Mouse (Mus musculus) frontal cortex, adult (tissue): ENCODE results near the gene Gnl1.
A peak's percentile ranks its signal among the peaks of the same experiment; 100 is the strongest.
"Not testable (repeated sequence)": the region's sequence is repeated elsewhere in the genome, so short reads cannot be mapped to it uniquely, and the experiment has no call there.

ENCODE experiments used
- ATAC-seq: cut with Nextera tagmentation; 2 replicates; pipeline ENCODE4 v1.9.2; 2017; ENCODE audit warnings: mild to moderate bottlenecking, moderate library complexity, mixed read lengths; ENCODE audit not compliant: low TSS enrichment

Gene Gnl1

GRCm38 (mm10) chr17:35979401-35980362 is at the start of gene Gnl1, which contains the start of gene Prr3:
Gene Gnl1 (plus strand): TSS chr17:35979851.
Gene Prr3 (minus strand): TSS chr17:35980236.
- peak; percentile 82 for ATAC-seq

- ATAC-seq: no peak
These were observed 49.0 kb upstream of the Gnl1 start for GRCm38 (mm10) chr17:35930627-35931026.

DNA sequence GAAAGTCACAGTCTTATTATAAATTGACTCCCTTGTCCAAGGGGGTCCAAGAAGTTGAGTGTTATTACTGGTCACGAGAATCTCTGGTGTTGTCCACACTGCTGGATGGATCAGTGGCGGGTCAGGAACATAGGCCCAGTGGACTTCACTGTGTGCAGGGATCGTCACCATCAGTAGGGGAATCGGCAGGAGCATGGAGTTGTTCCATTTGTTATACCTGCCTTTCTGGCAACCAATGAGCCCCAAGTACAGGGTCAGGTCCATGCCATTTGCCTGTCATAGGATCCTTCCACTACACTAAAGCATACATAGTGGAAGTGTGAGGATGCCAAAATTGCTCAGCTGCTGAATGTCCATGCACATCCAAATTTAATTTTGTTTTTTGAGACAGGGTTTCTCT is 47.0 kb upstream of the Gnl1 start:
- ATAC-seq: no peak

GRCm38 (mm10) chr17:35935763-35936162 is 43.9 kb upstream of the Gnl1 start:
- ATAC-seq: peak; percentile 79

DNA sequence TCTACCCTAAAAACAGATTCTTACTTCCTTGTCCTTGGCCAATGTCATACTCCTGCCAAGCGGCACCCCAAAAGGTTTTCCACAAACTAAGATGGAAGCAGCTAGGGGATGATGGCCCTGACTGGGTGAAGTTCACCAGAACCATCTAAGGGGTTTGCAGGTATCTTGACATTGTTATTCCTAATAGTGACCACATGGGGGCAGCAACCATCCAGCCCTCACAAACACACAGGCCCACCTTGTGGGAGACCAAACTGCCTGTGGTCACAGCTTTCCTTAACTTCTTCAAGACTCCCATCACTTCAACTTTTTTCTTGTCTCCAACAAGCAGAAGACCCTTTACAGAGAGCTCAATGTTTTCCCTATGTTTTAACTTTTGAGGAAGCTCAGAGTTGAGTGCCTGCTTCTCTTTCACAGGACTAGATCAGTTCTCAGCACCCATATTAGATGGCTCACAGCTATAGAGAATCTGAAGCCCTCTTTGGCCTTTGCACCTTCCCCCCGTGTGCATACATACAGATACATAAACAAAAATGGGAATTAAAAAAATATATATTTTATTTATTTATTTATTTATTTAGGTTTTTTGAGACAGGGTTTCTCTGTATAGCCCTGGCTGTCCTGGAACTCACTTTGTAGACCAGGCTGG is 41.8 kb upstream of the Gnl1 start:
- peak; percentile 74; the same call in 1 of the 2 replicates for ATAC-seq

GRCm38 (mm10) chr17:35939108-35939507 is 40.5 kb upstream of the Gnl1 start:
- ATAC-seq: no peak

DNA sequence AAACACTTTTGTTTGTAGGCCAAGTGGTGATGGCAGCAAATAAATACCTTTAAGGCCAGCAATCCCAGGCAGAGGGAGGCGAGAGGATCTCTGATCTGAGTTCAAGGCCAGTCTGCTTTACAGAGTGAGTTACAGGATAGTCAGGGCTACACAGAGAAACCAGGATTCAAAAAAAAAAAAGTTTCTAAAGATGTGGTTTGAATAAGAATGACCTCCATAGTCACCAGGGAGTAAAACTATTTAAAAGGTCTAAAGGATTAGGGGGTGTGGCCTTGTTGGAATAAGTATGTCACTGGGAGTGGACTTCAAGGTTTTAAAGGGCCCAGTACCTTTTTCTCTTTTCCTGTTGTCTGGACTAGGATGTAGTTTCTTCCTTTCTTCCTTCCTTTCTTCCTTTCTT is 39.7 kb upstream of the Gnl1 start:
- ATAC-seq: no peak

- not testable (repeated sequence) for ATAC-seq
These were observed 28.7 kb upstream of the Gnl1 start for GRCm38 (mm10) chr17:35950946-35951345.

DNA sequence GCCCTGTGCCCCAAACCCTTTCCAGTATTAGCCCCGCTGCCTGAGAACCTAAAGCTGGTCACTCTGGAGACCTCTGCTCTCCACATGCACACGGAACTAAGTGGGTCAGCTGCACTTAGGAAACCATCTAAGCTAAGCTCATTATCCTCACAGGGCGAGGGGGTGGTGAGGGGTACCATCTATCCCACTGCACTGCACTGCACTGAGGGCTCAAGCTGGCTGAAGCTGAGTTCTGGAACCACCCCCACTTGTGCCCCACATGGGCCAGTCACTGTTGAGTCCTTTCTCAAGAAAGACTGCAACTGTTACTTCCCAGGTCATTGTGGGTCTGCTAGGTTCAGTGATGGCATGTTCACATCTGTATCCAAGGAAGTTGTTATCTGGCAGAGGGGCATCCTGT is 27.1 kb upstream of the Gnl1 start:
- ATAC-seq: not testable (repeated sequence)

- ATAC-seq: no peak
These were observed 25.0 kb upstream of the Gnl1 start for GRCm38 (mm10) chr17:35954665-35955064.

DNA sequence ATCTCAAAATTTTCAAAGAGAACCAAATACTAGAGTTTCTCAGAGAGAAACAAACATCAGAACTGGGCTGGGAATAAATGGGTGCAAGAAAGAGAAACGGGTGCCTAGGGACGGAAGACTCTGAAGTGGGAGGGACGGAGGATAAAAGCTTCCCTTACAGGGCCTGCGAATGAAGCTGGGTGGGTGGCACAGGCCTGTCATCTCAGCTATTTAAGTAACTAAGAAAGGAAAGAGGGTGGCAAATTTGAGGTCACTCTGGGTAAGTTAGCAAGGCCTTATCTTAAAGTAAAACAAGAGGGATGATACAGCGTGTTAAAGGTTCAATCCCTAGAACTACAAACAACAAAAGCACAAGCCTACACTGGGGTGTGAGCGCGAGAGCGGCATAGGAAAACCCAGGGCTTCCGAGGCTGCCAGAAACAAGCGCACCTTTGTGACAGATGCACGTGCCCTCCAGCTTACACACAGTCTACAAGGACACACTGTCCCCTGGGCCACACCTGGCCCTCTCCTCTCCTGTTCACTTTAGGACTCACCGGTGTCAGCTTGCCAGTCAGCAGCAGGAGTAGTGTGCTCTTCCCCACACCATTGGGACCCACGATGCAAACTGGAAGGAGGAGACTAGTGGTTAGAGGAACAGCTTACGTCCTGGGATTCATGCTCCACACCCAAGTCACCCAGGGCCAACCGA is 21.0 kb upstream of the Gnl1 start:
- ATAC-seq: peak; percentile 74; the same call in 1 of the 2 replicates

- ATAC-seq: no peak
These were observed 16.4 kb upstream of the Gnl1 start for GRCm38 (mm10) chr17:35963279-35963678.

DNA sequence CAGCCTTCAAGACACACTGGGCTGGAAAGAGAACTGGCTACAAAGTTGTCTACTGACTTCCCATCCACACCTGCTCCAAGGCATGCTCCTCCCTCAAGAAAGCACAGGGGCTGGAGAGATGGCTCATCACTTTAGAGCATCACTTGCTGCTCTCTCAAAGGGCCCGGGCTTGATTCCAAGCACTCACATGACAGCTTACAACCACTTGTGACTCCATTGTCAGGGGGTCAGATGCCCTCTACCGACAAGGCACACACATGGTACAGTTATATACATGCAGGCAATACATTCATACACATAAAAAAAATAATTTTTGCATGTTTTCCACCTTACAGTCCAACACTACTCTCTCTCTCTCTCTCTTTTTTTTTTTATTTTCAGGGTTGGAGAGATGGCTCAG is 12.0 kb upstream of the Gnl1 start:
- ATAC-seq: no peak

DNA sequence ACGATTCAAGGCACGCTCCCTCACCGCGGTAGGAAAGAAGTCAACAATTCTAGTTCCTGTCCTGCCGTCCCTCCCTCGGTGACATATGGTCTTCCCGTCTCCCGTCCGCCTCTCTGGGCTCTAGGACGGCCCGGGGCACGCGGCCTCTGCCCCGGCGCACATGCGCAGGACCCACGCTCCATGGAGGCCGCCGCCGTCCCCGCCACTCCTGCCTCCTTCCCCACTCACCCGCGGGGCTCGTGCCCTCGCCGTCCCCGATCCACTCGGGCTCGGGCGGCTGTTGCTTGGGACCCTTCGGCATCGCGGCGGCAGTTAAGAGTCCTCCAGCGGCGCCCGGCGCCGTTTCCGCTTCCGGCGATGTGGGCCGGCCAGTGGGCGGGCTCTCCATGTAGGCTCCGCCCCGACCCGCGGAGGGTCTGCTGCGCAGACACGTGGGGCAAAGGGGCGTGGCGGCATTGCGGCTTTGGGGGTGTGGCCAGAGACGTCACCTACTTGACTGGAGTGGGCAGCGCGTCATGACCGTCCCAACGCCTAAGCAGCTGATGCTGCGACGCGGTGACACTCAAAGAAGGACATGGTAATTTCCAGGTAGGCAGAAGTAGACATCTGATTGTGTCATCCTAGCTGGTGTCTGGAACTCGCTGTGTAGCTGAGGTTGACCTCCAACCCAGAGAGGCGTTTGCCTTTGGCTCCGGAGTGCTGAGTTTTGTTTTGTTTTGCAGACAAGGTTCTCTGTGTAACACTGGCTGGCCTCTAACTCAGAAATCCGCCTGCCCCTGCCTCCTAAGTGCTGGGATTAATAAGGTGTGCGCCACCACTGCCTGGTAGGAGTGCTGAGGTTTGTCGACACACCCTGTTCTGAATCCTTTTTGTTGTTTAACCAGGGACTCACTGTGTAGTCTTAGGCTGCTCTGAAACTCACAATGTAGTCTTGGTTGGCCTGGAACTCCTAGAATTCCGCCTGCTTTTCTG is 9.9 kb upstream of the Gnl1 start, which contains the start of gene Abcf1:
Gene Abcf1 (minus strand): TSS at position 344 of the 972 bp plus-strand sequence.
- ATAC-seq: peak; percentile 95

GRCm38 (mm10) chr17:35972131-35972530 is 7.5 kb upstream of the Gnl1 start:
- ATAC-seq: no peak

DNA sequence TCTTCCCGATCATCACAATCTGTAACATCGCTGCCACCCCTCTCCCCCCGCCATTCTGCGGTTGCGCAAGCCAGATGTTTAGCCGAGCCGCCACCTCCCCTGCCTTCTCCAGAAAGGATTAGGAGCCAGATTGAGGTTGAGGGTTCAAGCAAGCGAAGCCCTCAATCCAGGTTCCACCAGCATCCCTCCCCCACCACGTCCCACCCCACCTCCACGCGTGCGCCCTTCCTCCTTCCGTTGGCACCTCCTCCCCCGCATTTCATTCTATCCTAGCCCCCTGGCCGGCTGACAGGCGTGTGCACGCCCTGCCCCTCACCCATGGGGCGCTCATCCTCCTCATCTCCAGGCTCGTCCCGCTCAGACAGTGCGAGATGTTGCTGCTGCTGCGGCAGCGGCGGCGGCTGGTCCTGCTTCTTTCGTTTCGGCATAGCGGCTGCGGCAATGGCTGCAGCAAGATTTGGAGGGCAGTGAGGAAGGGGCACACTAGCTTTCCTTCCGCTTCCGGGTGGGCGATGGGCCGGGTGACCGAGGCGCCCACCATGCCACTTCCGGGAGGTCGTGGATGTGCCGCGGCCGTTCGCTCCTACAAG is 745 bp upstream of the Gnl1 start:
- peak; percentile 73 for ATAC-seq

DNA sequence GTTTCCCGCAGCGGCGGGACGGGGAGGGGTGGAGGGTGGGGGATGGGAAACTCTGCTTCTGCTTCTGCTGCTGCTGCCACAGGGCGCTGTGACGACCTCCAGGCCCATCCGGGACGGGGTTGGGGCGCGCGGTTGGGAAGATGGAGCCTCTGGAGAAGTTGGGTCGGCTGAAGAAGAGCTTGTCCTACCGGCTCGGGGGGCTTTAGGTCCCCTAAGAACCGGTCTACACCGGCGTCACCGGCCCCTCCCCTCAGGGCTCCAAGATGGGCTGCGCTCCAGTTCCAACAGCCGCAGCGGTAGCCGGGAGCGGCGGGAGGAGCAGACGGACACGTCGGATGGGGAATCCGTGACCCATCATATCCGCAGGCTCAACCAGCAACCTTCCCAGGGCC is 708 bp downstream of the Gnl1 start:
- ATAC-seq: no peak

DNA sequence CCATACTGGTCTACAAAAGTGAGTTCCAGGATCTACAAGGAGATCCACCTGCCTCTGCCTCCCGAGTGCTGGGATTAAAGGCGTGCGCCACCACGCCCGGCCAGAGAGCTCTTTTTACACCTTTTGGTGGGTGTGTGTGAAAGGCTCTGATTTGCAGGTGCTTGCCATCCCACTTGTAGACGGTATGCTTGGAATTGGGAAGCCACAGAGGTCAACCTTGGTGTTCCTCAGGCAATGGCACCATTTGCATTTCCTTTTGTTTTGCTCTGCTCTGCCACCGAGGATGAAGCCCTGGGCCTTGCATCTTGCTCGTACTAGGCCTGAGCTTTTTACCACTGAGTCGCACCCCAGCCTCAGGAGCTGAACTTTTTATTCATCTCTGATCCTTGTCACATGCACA is 2.1 kb downstream of the Gnl1 start:
- no peak for ATAC-seq

DNA sequence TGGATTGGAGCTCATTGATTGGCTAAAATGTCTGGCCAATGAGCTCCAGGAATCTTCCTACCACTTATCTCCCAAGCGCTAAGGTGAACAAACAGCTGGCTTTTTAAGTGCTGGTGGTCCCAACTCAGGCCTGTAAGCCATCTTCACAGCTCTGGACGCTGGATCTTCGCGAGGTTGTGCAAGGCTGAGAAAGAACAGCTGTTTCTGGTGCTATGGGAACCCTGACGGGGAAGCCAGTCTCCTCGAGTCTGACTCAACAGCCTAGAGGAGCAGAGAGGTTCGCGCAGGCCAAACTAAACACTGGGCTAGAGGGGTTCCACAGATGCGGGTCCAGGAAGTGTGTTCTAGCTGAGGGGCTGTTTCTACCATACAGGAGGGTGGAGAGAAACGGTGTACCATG is 12.1 kb downstream of the Gnl1 start:
- no peak for ATAC-seq

- ATAC-seq: peak; percentile 58
These were observed 14.0 kb downstream of the Gnl1 start for GRCm38 (mm10) chr17:35993675-35994074.
